Mouse (Mus musculus) stomach, postnatal 0 days (tissue): ENCODE results near the gene Gm8206. TPM values are rescaled to one million over a fixed set of nuclear protein-coding genes. Genes with fewer than 3 reads are reported as not detected.

Experiments used
- polyA plus RNA-seq: library from polyadenylated mRNA; unstranded; fragments of >200 nt; fragmentation: Nextera tagmentation; extraction: Ambion mirVana; gene quantifications from 2 replicates; pipeline ENCODE4 v1.2.1, GENCODE M21; 2015

Gene Gm8206
- polyA plus RNA-seq, 1 experiment from 2014 or later, result 0.80 TPM

Other genes starting within 250 kb of the Gm8206 start
- gene Gm8237, start 213.6 kb downstream of the Gm8206 start, polyA plus RNA-seq, result 0.11 and 0.25 TPM in 2 replicates
- 0.33 and 0.44 TPM in 2 replicates for gene Gm3248, start 132.2 kb downstream of the Gm8206 start, polyA plus RNA-seq
- not detected in 2 replicates for gene Gm3453, start 114.8 kb downstream of the Gm8206 start, polyA plus RNA-seq
- not detected in 2 replicates for gene Gm6337, start 35.7 kb downstream of the Gm8206 start, polyA plus RNA-seq
- gene Gm3468, start 14.7 kb upstream of the Gm8206 start, polyA plus RNA-seq, result 0.68 and 0.85 TPM in 2 replicates
- gene Gm3476, start 31.9 kb upstream of the Gm8206 start, polyA plus RNA-seq, result not detected in 2 replicates
- not detected in 2 replicates for gene Gm21560, start 125.3 kb upstream of the Gm8206 start, polyA plus RNA-seq
- gene Gm3411, start 193.3 kb upstream of the Gm8206 start, polyA plus RNA-seq, result 0.28 and 0.54 TPM in 2 replicates
- gene Gm21103, start 210.9 kb upstream of the Gm8206 start, polyA plus RNA-seq, result not detected in 2 replicates
- gene Gm3618, start 249.7 kb upstream of the Gm8206 start, polyA plus RNA-seq, result not detected in 2 replicates